Mouse (Mus musculus) forebrain, embryonic 14.5 days (tissue): Measurements from ENCODE around the gene Slc35g2. TPM values are rescaled to one million over a fixed set of nuclear protein-coding genes. Genes with fewer than 3 reads are reported as not detected.

Experiments
- ATAC-seq: fragments of 200-750 bp; cut with Nextera tagmentation; 2 replicates; pipeline ENCODE4 v1.8.0; 2017; ENCODE audit warnings: mild to moderate bottlenecking, moderate library complexity
- DNase-seq: peaks from one replicate; pipeline ENCODE4 v3.0.0-alpha.2; 2015; ENCODE audit warnings: low spot score
- H3K27ac ChIP-seq: fragments of 300-500 bp; sonication (generic); 2 replicates; pipeline ENCODE4 v1.5.1; 2014; ENCODE audit warnings: low read depth, mild to moderate bottlenecking, control low read depth, low read length, moderate library complexity
- H3K27me3 ChIP-seq: fragments of 300-500 bp; sonication (generic); replicated peaks from 2 replicates; pipeline ENCODE4 v1.6.1; 2014; ENCODE audit warnings: low read length, control low read depth, mixed read lengths; ENCODE audit not compliant: control insufficient read depth, insufficient read depth
- H3K36me3 ChIP-seq: fragments of 300-500 bp; sonication (generic); 2 replicates; pipeline ENCODE4 v1.6.1; 2014; ENCODE audit warnings: low read length, control low read depth; ENCODE audit not compliant: control insufficient read depth, insufficient read depth
- H3K4me1 ChIP-seq: fragments of 300-500 bp; sonication (generic); 2 replicates; pipeline ENCODE4 v1.6.1; 2014; ENCODE audit warnings: antibody characterized with exemption, low read length, control low read depth; ENCODE audit not compliant: control insufficient read depth, insufficient read depth
- H3K4me2 ChIP-seq: fragments of 300-500 bp; sonication (generic); 2 replicates; pipeline ENCODE4 v1.6.1; 2014; ENCODE audit warnings: mild to moderate bottlenecking, control low read depth, low read length
- H3K4me3 ChIP-seq: fragments of 300-500 bp; sonication (generic); 2 replicates; pipeline ENCODE4 v1.5.1; 2014; ENCODE audit warnings: low read depth, low read length, control low read depth
- H3K9ac ChIP-seq: fragments of 300-500 bp; sonication (generic); 2 replicates; pipeline ENCODE4 v1.6.1; 2014; ENCODE audit warnings: mild to moderate bottlenecking, low read length, control low read depth, moderate library complexity
- H3K9me3 ChIP-seq: fragments of 300-500 bp; sonication (generic); replicated peaks from 2 replicates; pipeline ENCODE4 v1.6.1; 2016; ENCODE audit warnings: low read length, control low read depth, mixed read lengths; ENCODE audit not compliant: control insufficient read depth
- WGBS: fragments of 180-500 bp; shearing (Covaris S2); extraction: QIAGEN DNeasy Blood & Tissue Kit; methylation state at CpG from one replicate; pipeline ENCODE4 v1.1.7; 2014; 5-methylcytosine and 5-hydroxymethylcytosine counted together
- polyA plus RNA-seq: library from polyadenylated mRNA; unstranded; fragments of >200 nt; fragmentation: Nextera tagmentation; extraction: Ambion mirVana; gene quantifications from 2 replicates; pipeline ENCODE4 v1.2.1, GENCODE M21; 2014

Gene Slc35g2
- polyA plus RNA-seq, 1 experiment from 2014 or later: 8.6 TPM

GRCm38 (mm10) chr9:100596317-100596716, 25.4 kb upstream of the Slc35g2 start:
- Histone ChIP-seq H3K9ac (no peak overlapping the region), H3K36me3 (no peaks in the 10 kb centered on the region), H3K9me3 (no peaks in the 10 kb centered on the region), H3K4me2 (no peak overlapping the region), H3K4me1 (peaks cover 11% of the 10 kb centered on the region), H3K27ac (no peak overlapping the region), H3K4me3 (no peak overlapping the region), H3K27me3 (no peaks in the 10 kb centered on the region)
- WGBS: 85% methylated on average over 8 of the region's 8 CpGs
- DNase-seq: no peak
- no peak for ATAC-seq

GRCm38 (mm10) chr9:100590462-100590861, 19.6 kb upstream of the Slc35g2 start:
- Histone ChIP-seq H3K4me1 (no peaks in the 10 kb centered on the region), H3K9me3 (no peaks in the 10 kb centered on the region), H3K36me3 (no peaks in the 10 kb centered on the region), H3K9ac (no peak overlapping the region), H3K4me3 (no peak overlapping the region), H3K27ac (no peak overlapping the region), H3K4me2 (no peak overlapping the region), H3K27me3 (no peaks in the 10 kb centered on the region)
- ATAC-seq: no peak
- 76% methylated on average over 4 of the region's 4 CpGs for WGBS
- no peak for DNase-seq

GRCm38 (mm10) chr9:100584031-100584430, 13.1 kb upstream of the Slc35g2 start:
- H3K27ac ChIP-seq: no peak overlapping the region
- no peak overlapping the region for H3K4me2 ChIP-seq
- DNase-seq (no peak), ATAC-seq (no peak)
- no peaks in the 10 kb centered on the region for H3K36me3 ChIP-seq
- no peak overlapping the region for H3K4me3 ChIP-seq
- no peaks in the 10 kb centered on the region for H3K27me3 ChIP-seq
- H3K9me3 ChIP-seq: no peaks in the 10 kb centered on the region
- 90% methylated on average over 4 of the region's 4 CpGs for WGBS
- H3K9ac ChIP-seq: no peak overlapping the region
- H3K4me1 ChIP-seq: peaks cover 11% of the 10 kb centered on the region

GRCm38 (mm10) chr9:100582883-100583575, 12.1 kb upstream of the Slc35g2 start:
- Histone ChIP-seq H3K9ac (no peak overlapping the region), H3K36me3 (no peaks in the 10 kb centered on the region), H3K9me3 (no peaks in the 10 kb centered on the region), H3K27me3 (no peaks in the 10 kb centered on the region), H3K27ac (no peak overlapping the region), H3K4me1 (peaks cover 11% of the 10 kb centered on the region), H3K4me2 (no peak overlapping the region), H3K4me3 (no peak overlapping the region)
- no peak for ATAC-seq
- DNase-seq: no peak
- WGBS: 50% methylated on average over 13 of the region's 13 CpGs

GRCm38 (mm10) chr9:100581543-100582492, 10.9 kb upstream of the Slc35g2 start:
- Histone ChIP-seq H3K27ac (peak overlapping the region; percentile 46; the same call in 1 of the 2 replicates), H3K4me2 (no peak overlapping the region), H3K36me3 (no peaks in the 10 kb centered on the region), H3K9ac (no peak overlapping the region), H3K9me3 (no peaks in the 10 kb centered on the region), H3K4me1 (peaks cover 11% of the 10 kb centered on the region), H3K27me3 (no peaks in the 10 kb centered on the region), H3K4me3 (no peak overlapping the region)
- DNase-seq (peak; percentile 78), ATAC-seq (peak; percentile 82)
- WGBS: 17% methylated on average over 13 of the region's 13 CpGs

GRCm38 (mm10) chr9:100580196-100580740, 9.4 kb upstream of the Slc35g2 start:
- no peaks in the 10 kb centered on the region for H3K36me3 ChIP-seq
- peaks cover 11% of the 10 kb centered on the region for H3K4me1 ChIP-seq
- DNase-seq (peak; percentile 60), ATAC-seq (no peak)
- H3K27ac ChIP-seq: no peak overlapping the region
- no peaks in the 10 kb centered on the region for H3K27me3 ChIP-seq
- H3K4me2 ChIP-seq: peak overlapping the region; percentile 14; the same call in 1 of the 2 replicates
- WGBS: 29% methylated on average over 20 of the region's 20 CpGs
- no peak overlapping the region for H3K9ac ChIP-seq
- no peak overlapping the region for H3K4me3 ChIP-seq
- H3K9me3 ChIP-seq: no peaks in the 10 kb centered on the region

- Histone ChIP-seq H3K4me2 (no peak overlapping the region), H3K36me3 (no peaks in the 10 kb centered on the region), H3K27ac (no peak overlapping the region), H3K4me1 (peaks cover 5% of the 10 kb centered on the region; the same call in 1 of the 2 replicates), H3K27me3 (no peaks in the 10 kb centered on the region), H3K9ac (no peak overlapping the region), H3K4me3 (no peak overlapping the region), H3K9me3 (no peaks in the 10 kb centered on the region)
- ATAC-seq: no peak
- WGBS: 52% methylated on average over 5 of the region's 5 CpGs
- no peak for DNase-seq
These were observed 3.1 kb upstream of the Slc35g2 start for GRCm38 (mm10) chr9:100573942-100574341.

- DNase-seq (no peak), ATAC-seq (no peak)
- Histone ChIP-seq H3K9me3 (no peaks in the 10 kb centered on the region), H3K4me2 (no peak overlapping the region), H3K4me1 (peaks cover 5% of the 10 kb centered on the region; the same call in 1 of the 2 replicates), H3K9ac (no peak overlapping the region), H3K27ac (no peak overlapping the region), H3K4me3 (no peak overlapping the region), H3K27me3 (no peaks in the 10 kb centered on the region), H3K36me3 (no peaks in the 10 kb centered on the region)
- 82% methylated on average over 2 of the region's 2 CpGs for WGBS
These were observed 2.4 kb upstream of the Slc35g2 start for GRCm38 (mm10) chr9:100573300-100573699.
